Mouse (Mus musculus) CH12.LX (cell line): ENCODE data around the gene Duoxa2. TPM values are rescaled to one million over a fixed set of nuclear protein-coding genes. Genes with fewer than 3 reads are reported as not detected.

Experiments used
- DNase-seq: peaks from one replicate; pipeline ENCODE4 v3.0.0-alpha.2; 2013; ENCODE audit errors: extremely low read depth
- H3K27ac ChIP-seq: 2 replicates; pipeline ENCODE4 v1.5.1; 2012; ENCODE audit warnings: low read depth, mild to moderate bottlenecking, control low read depth, moderate library complexity; ENCODE audit not compliant: insufficient read depth
- H3K27me3 ChIP-seq: replicated peaks from 2 replicates; pipeline ENCODE3; 2012; ENCODE audit warnings: inconsistent platforms
- H3K36me3 ChIP-seq, 2 experiments: replicated peaks in 1 of 2; 2 replicates each; pipeline versions ENCODE3 to v1.6.1; 2012; ENCODE audit warnings: inconsistent platforms in 1 of 2, low read length in 1 of 2, mild to moderate bottlenecking in 1 of 2, mixed read lengths in 1 of 2, moderate library complexity in 1 of 2; ENCODE audit not compliant: control insufficient read depth in 1 of 2, insufficient read depth in 1 of 2
- H3K4me1 ChIP-seq, 2 experiments: 2 replicates each; pipeline ENCODE4 v1.6.1; 2012; ENCODE audit warnings: inconsistent platforms in 1 of 2, moderate library complexity in 1 of 2; ENCODE audit not compliant: insufficient read depth in 2 of 2, control insufficient read depth in 1 of 2
- H3K4me2 ChIP-seq: 2 replicates; pipeline ENCODE4 v1.6.1; 2012; ENCODE audit warnings: low read depth, mild to moderate bottlenecking, control low read depth; ENCODE audit not compliant: poor library complexity, insufficient read depth, severe bottlenecking
- H3K4me3 ChIP-seq, 3 experiments: fragments of 150-350 bp in 1 of 3; sonication (generic) in 1 of 3; replicated peaks in 1 of 3; 2 replicates each; pipeline versions ENCODE3 to v1.5.1; 2011 to 2012; ENCODE audit warnings: low read depth in 2 of 3, low read length in 2 of 3, mild to moderate bottlenecking in 2 of 3, moderate library complexity in 2 of 3, control low read depth in 1 of 3, improper control_type of control experiment in 1 of 3, inconsistent platforms in 1 of 3, mixed read lengths in 1 of 3; ENCODE audit not compliant: poor library complexity in 1 of 3
- H3K79me2 ChIP-seq: replicated peaks from 2 replicates; pipeline ENCODE4 v1.6.1; 2012; ENCODE audit warnings: mild to moderate bottlenecking, moderate library complexity; ENCODE audit not compliant: control insufficient read depth, poor library complexity, insufficient read depth, severe bottlenecking; ENCODE audit errors: extremely low read depth
- H3K9ac ChIP-seq: 2 replicates; pipeline ENCODE4 v1.6.1; 2012; ENCODE audit warnings: low read depth, mild to moderate bottlenecking, control low read depth, moderate library complexity; ENCODE audit not compliant: insufficient read depth
- H3K9me3 ChIP-seq: replicated peaks from 2 replicates; pipeline ENCODE3; 2012; ENCODE audit warnings: low read length, inconsistent platforms, mixed read lengths
- CHD2 ChIP-seq: IDR thresholded peaks from 2 replicates; pipeline ENCODE4 v1.6.1; 2011; ENCODE audit warnings: low read length, improper control_type of control experiment
- E2F4 ChIP-seq: IDR thresholded peaks from 2 replicates; pipeline ENCODE4 v1.6.1; 2011; ENCODE audit warnings: low read depth, low read length, improper control_type of control experiment; ENCODE audit not compliant: insufficient replicate concordance
- ELF1 ChIP-seq: IDR thresholded peaks from 2 replicates; pipeline ENCODE4 v1.6.1; 2014; ENCODE audit warnings: low read depth, mild to moderate bottlenecking, inconsistent platforms, low read length, improper control_type of control experiment
- ETS1 ChIP-seq: conservative IDR thresholded peaks from 2 replicates; pipeline ENCODE4 v1.6.1; 2012; ENCODE audit warnings: low read depth, mild to moderate bottlenecking, inconsistent platforms, low read length, improper control_type of control experiment, moderate library complexity
- GABPA ChIP-seq: IDR thresholded peaks from 2 replicates; pipeline ENCODE4 v1.6.1; 2012; ENCODE audit warnings: low read depth, low read length, improper control_type of control experiment, inconsistent platforms; ENCODE audit not compliant: insufficient replicate concordance
- JUN ChIP-seq: IDR thresholded peaks from 2 replicates; pipeline ENCODE4 v1.6.1; 2011; ENCODE audit warnings: low read depth, mild to moderate bottlenecking, low read length, improper control_type of control experiment, moderate library complexity; ENCODE audit not compliant: insufficient read depth
- JUND ChIP-seq: conservative IDR thresholded peaks from 2 replicates; pipeline ENCODE4 v1.6.1; 2011; ENCODE audit warnings: low read depth, low read length, improper control_type of control experiment
- KAT2A ChIP-seq: IDR thresholded peaks from 2 replicates; pipeline ENCODE4 v1.6.1; 2012; ENCODE audit warnings: low read length, improper control_type of control experiment, inconsistent platforms; ENCODE audit not compliant: insufficient replicate concordance
- MAFK ChIP-seq: IDR thresholded peaks from 2 replicates; pipeline ENCODE4 v1.6.1; 2011; ENCODE audit warnings: low read length, improper control_type of control experiment; ENCODE audit not compliant: insufficient replicate concordance
- MAX ChIP-seq: IDR thresholded peaks from 2 replicates; pipeline ENCODE4 v1.6.1; 2011; ENCODE audit warnings: low read length, improper control_type of control experiment
- MXI1 ChIP-seq: IDR thresholded peaks from 2 replicates; pipeline ENCODE4 v1.6.1; 2011; ENCODE audit warnings: mild to moderate bottlenecking, low read depth, low read length, improper control_type of control experiment
- MYC ChIP-seq: IDR thresholded peaks from 2 replicates; pipeline ENCODE4 v1.6.1; 2011; ENCODE audit warnings: low read depth, mild to moderate bottlenecking, improper control_type of control experiment, low read length
- NELFE ChIP-seq: IDR thresholded peaks from 2 replicates; pipeline ENCODE4 v1.6.1; 2011; ENCODE audit warnings: low read depth, low read length, improper control_type of control experiment
- PAX5 ChIP-seq: IDR thresholded peaks from 2 replicates; pipeline ENCODE4 v1.6.1; 2012; ENCODE audit warnings: low read length, inconsistent platforms, mixed read lengths
- POLR2AphosphoS2 ChIP-seq: IDR thresholded peaks from 2 replicates; pipeline ENCODE4 v1.6.1; 2011; ENCODE audit warnings: low read depth, low read length, improper control_type of control experiment
- RCOR1 ChIP-seq: conservative IDR thresholded peaks from 2 replicates; pipeline ENCODE4 v1.6.1; 2012; ENCODE audit warnings: low read depth, mild to moderate bottlenecking, inconsistent platforms, low read length, improper control_type of control experiment
- TBP ChIP-seq: conservative IDR thresholded peaks from 2 replicates; pipeline ENCODE4 v1.6.1; 2011; ENCODE audit warnings: low read depth, low read length, improper control_type of control experiment
- TCF12 ChIP-seq: IDR thresholded peaks from 2 replicates; pipeline ENCODE4 v1.6.1; 2014; ENCODE audit warnings: low read depth, mild to moderate bottlenecking, inconsistent platforms, low read length, improper control_type of control experiment
- UBTF ChIP-seq: IDR thresholded peaks from 2 replicates; pipeline ENCODE4 v1.6.1; 2012; ENCODE audit warnings: low read depth, mild to moderate bottlenecking, inconsistent platforms, low read length, improper control_type of control experiment, moderate library complexity
- ZC3H11A ChIP-seq: IDR thresholded peaks from 2 replicates; pipeline ENCODE4 v1.6.1; 2012; ENCODE audit warnings: low read depth, mild to moderate bottlenecking, inconsistent platforms, low read length, improper control_type of control experiment
- ZKSCAN1 ChIP-seq: IDR thresholded peaks from 2 replicates; pipeline ENCODE4 v1.6.1; 2012; ENCODE audit warnings: low read depth, inconsistent platforms, low read length, improper control_type of control experiment, borderline replicate concordance
- ZNF384 ChIP-seq: IDR thresholded peaks from 2 replicates; pipeline ENCODE4 v1.6.1; 2012; ENCODE audit warnings: low read depth, low read length, improper control_type of control experiment, inconsistent platforms
- dilution Hi-C: fragments of 300-500 bp; cut with MboI; formaldehyde crosslinking; loops from 2 replicates; pipeline ENCODE4 v1.14.3; 2020; ENCODE audit warnings: low sequenced_read_pairs; ENCODE audit not compliant: extremely low pct_unique_long_range_greater_than_20kb, extremely low pct_ligation_motif_present
- in situ Hi-C: fragments of 300-500 bp; cut with MboI; formaldehyde crosslinking; loops from 3 replicates; pipeline ENCODE4 v1.14.3; 2019; ENCODE audit warnings: low sequenced_read_pairs, low pct_ligation_motif_present, low pct_unique_long_range_greater_than_20kb, mixed read lengths
- polyA plus RNA-seq: library from polyadenylated mRNA; unstranded; fragments of >175 nt; gene quantifications from 2 replicates; pipeline ENCODE4 v1.2.1, GENCODE M21; 2012; ENCODE audit warnings: low read depth; ENCODE audit not compliant: insufficient read length
- total RNA-seq, 2 experiments: library from RNA; depleted of rRNA; stranded (reverse); fragments of 300-350 nt in 1 of 2; fragments of >200 nt in 1 of 2; gene quantifications; 2 replicates each; pipeline ENCODE4 v1.2.3; 2012 to 2014

Duoxa2 gene
- total and polyA plus RNA-seq, 3 experiments: not detected

DNA sequence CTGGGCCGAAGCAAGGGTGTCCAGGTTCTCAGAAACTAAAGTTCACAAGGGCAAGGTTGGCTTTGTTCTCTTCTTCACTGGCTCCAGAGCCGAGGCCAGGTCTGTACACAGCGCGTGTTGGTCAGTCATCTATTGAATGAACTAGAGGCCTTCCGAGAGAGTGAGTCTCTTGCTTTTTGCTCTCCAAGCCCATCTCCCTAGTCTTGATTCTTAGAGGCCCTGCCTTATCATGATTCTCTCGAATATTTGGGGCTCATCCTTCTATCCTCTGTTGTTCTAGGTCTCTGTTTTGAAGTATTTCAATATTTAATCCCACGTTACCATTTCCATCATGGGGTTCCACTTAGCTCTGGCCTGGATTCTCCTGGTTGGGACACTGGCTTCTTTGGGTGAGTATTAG is 16.7 kb downstream of the Duoxa2 start, which contains the start of gene Duox1:
Gene Duox1 (plus strand): TSS at position 301 of the 400 bp plus-strand sequence.
- no peaks in the 10 kb centered on the region for H3K9me3 ChIP-seq
- H3K79me2 ChIP-seq: no peaks in the 10 kb centered on the region
- no peak within 1 kb of the TSS for H3K27ac ChIP-seq
- no peak for DNase-seq
- H3K27me3 ChIP-seq: peaks cover 34% of the 10 kb centered on the region
- no peak within 1 kb of the TSS for H3K4me2 ChIP-seq
- dilution Hi-C loops (no loop called here), in situ Hi-C loops (no loop called here)
- no peaks in the 10 kb centered on the region for H3K36me3 ChIP-seq
- no peak within 1 kb of the TSS for H3K9ac ChIP-seq
- no peak for TF ChIP-seq GABPA
- no peak for TF ChIP-seq POLR2AphosphoS2
- TF ChIP-seq MAX: no peak
- no peak for TF ChIP-seq ELF1
- no peak for TF ChIP-seq NELFE
- TF ChIP-seq TCF12: no peak
- TF ChIP-seq ZNF384: no peak
- no peak for TF ChIP-seq JUN
- no peak for TF ChIP-seq ZC3H11A
- no peak within 1 kb of the TSS for H3K4me3 ChIP-seq
- no peaks in the 10 kb centered on the region for H3K4me1 ChIP-seq

DNA sequence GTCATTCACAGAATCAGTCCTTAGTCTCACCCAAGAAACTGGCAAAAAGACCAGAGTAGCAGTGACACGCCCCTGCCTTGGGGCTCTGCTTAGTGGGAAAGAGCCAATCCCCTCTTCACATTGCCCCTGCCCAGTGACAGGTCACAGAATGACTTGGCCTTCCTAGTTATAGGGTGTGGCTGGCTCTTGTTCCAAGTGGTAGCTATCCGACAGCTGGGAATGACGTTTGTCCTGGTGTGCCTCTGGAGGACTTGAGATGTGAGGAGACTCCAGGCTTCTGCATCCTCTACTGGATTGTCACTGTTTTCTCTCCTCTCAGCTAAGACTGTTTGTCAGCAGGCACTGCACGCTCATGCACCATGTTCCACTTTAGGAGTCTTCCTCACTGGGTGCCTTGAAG is 18.7 kb downstream of the Duoxa2 start:
- dilution Hi-C loops (no loop called here), in situ Hi-C loops (no loop called here)
- H3K27ac ChIP-seq: no peak overlapping the region
- H3K4me2 ChIP-seq: no peak overlapping the region
- H3K27me3 ChIP-seq: peaks cover 30% of the 10 kb centered on the region
- no peak overlapping the region for H3K4me3 ChIP-seq
- H3K9me3 ChIP-seq: no peaks in the 10 kb centered on the region
- no peak for TF ChIP-seq GABPA
- TF ChIP-seq, all 38 proteins: peak for 0
- Histone ChIP-seq H3K79me2 (no peaks in the 10 kb centered on the region), H3K9ac (no peak overlapping the region), H3K36me3 (no peaks in the 10 kb centered on the region), H3K4me1 (no peaks in the 10 kb centered on the region)
- DNase-seq: no peak

DNA sequence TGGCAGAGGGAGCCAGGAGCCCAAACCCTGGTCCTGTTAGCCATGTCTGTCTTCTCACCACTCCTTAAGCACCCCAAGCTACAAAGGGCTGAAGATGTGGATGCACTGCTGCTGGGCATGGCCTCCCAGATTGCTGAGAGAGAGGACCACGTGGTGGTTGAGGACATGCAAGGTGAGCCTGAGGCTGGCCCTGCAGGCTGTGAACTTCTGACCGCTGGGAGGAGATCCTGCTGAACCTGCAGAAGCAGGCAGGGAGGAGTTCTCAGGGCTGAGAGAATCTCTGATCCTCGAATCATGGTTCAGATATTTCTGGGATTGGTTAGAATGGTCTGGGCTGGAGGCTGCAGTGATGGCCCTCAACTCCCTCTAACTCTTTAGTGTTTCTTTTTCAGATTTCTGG is 25.3 kb downstream of the Duoxa2 start:
- Histone ChIP-seq H3K4me2 (no peak overlapping the region), H3K9me3 (no peaks in the 10 kb centered on the region), H3K27ac (no peak overlapping the region), H3K27me3 (no peaks in the 10 kb centered on the region), H3K79me2 (no peaks in the 10 kb centered on the region), H3K4me1 (no peaks in the 10 kb centered on the region), H3K4me3 (no peak overlapping the region), H3K9ac (no peak overlapping the region), H3K36me3 (no peaks in the 10 kb centered on the region)
- in situ Hi-C loops: no loop called here
- TF ChIP-seq MYC (no peak), ZC3H11A (no peak), UBTF (no peak), MAFK (no peak), RCOR1 (no peak), PAX5 (no peak), CHD2 (no peak), NELFE (no peak), E2F4 (no peak), MAX (no peak), ZKSCAN1 (no peak), JUN (no peak), ETS1 (no peak), TBP (no peak), KAT2A (no peak), JUND (no peak), MXI1 (no peak)
- no peak for DNase-seq
- dilution Hi-C loops: no loop called here
